Mouse (Mus musculus) kidney, adult 2 months (tissue): ENCODE results near the gene Fgf18.

ENCODE experiments used
- CTCF ChIP-seq: fragments of 200-500 bp; conservative IDR thresholded peaks from 2 replicates; pipeline ENCODE4 v1.5.1; 2011; ENCODE audit warnings: low read depth, mild to moderate bottlenecking, control low read depth, low read length, moderate library complexity, mixed read lengths; ENCODE audit not compliant: insufficient read depth, insufficient read length
- POLR2A ChIP-seq: fragments of 200-500 bp; IDR thresholded peaks from one replicate; pipeline ENCODE4 v1.6.1; 2011; ENCODE audit warnings: low read depth, low read length, control low read depth

DNA sequence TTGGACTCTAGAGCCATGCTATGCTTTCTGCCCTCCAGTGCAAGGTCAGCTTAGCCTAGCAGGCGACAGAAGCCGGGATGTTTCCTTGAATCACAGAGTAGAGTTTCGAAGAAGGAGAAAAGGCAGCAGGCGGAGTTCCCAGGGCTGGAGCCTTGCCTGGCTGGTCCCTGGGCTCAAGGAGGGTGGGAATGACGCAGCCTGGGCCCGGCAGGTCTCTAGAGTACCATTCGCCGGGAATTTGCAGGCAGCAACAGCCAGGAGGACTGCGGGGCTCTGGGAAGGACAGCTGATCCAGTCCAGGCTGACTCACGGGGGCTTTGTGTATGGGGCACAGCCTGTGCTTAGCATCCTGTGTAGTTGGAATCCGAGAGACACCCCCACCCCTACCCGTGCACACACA, 48.8 kb downstream of the Fgf18 start:
- TF ChIP-seq POLR2A (no peak), CTCF (no peak)
